Mouse (Mus musculus) heart, embryonic 14.5 days (tissue): ENCODE data around the gene Erg. TPM values are rescaled to one million over a fixed set of nuclear protein-coding genes. Genes with fewer than 3 reads are reported as not detected.

ENCODE experiments used
- ATAC-seq: fragments of 200-750 bp; cut with Nextera tagmentation; 2 replicates; pipeline ENCODE4 v1.8.0; 2017; ENCODE audit warnings: low read depth, moderate TSS enrichment; ENCODE audit not compliant: insufficient number of reproducible peaks, insufficient read depth, low FRiP score
- H3K27ac ChIP-seq, 2 experiments: fragments of 200-500 bp in 1 of 2; fragments of 300-500 bp in 1 of 2; sonication (generic) in 1 of 2; replicated peaks in 1 of 2; 2 replicates each; pipeline ENCODE4 v1.5.1; 2012 to 2014; ENCODE audit warnings: low read depth in 2 of 2, low read length in 2 of 2, control low read depth in 1 of 2, mild to moderate bottlenecking in 1 of 2, mixed read lengths in 1 of 2; ENCODE audit not compliant: control insufficient read depth in 1 of 2, insufficient read depth in 1 of 2
- H3K27me3 ChIP-seq: fragments of 300-500 bp; sonication (generic); 2 replicates; pipeline ENCODE4 v1.6.1; 2014; ENCODE audit warnings: mild to moderate bottlenecking, low read length, control low read depth; ENCODE audit not compliant: control insufficient read depth, insufficient read depth
- H3K36me3 ChIP-seq: fragments of 300-500 bp; sonication (generic); 2 replicates; pipeline ENCODE4 v1.6.1; 2014; ENCODE audit warnings: mild to moderate bottlenecking, control low read depth, low read length, mixed read lengths; ENCODE audit not compliant: control insufficient read depth, insufficient read depth
- H3K4me1 ChIP-seq, 2 experiments: fragments of 200-500 bp in 1 of 2; fragments of 300-500 bp in 1 of 2; sonication (generic) in 1 of 2; 2 replicates each; pipeline ENCODE4 v1.6.1; 2012 to 2014; ENCODE audit warnings: low read length in 2 of 2, control low read depth in 1 of 2, mixed read lengths in 1 of 2; ENCODE audit not compliant: control insufficient read depth in 2 of 2, insufficient read depth in 2 of 2
- H3K4me2 ChIP-seq: fragments of 300-500 bp; sonication (generic); 2 replicates; pipeline ENCODE4 v1.6.1; 2014; ENCODE audit warnings: mild to moderate bottlenecking, low read length
- H3K4me3 ChIP-seq, 2 experiments: fragments of 200-500 bp in 1 of 2; fragments of 300-500 bp in 1 of 2; sonication (generic) in 1 of 2; 2 replicates each; pipeline ENCODE4 v1.5.1; 2012 to 2014; ENCODE audit warnings: low read length in 2 of 2, mild to moderate bottlenecking in 2 of 2, control low read depth in 1 of 2, low read depth in 1 of 2, moderate library complexity in 1 of 2; ENCODE audit not compliant: control insufficient read depth in 1 of 2, insufficient read depth in 1 of 2
- H3K9ac ChIP-seq: fragments of 300-500 bp; sonication (generic); 2 replicates; pipeline ENCODE4 v1.6.1; 2014; ENCODE audit warnings: mild to moderate bottlenecking, low read length
- H3K9me3 ChIP-seq: fragments of 300-500 bp; sonication (generic); 2 replicates; pipeline ENCODE4 v1.6.1; 2016; ENCODE audit warnings: low read length, control low read depth; ENCODE audit not compliant: control insufficient read depth
- WGBS: fragments of 180-500 bp; shearing (Covaris S2); extraction: QIAGEN DNeasy Blood & Tissue Kit; methylation state at CpG from one replicate; pipeline ENCODE4 v1.1.7; 2014; 5-methylcytosine and 5-hydroxymethylcytosine counted together
- polyA plus RNA-seq: library from polyadenylated mRNA; unstranded; fragments of >200 nt; fragmentation: Nextera tagmentation; extraction: Ambion mirVana; gene quantifications from 2 replicates; pipeline ENCODE4 v1.2.1, GENCODE M21; 2014

Erg gene
- polyA plus RNA-seq, 1 experiment from 2014 or later, result 5.7 TPM

GRCm38 (mm10) chr16:95349745-95350144 lies 236.6 kb downstream of the Erg start:
- Histone ChIP-seq H3K9ac (no peak overlapping the region), H3K27ac (no peak overlapping the region), H3K27me3 (no peaks in the 10 kb centered on the region), H3K9me3 (no peaks in the 10 kb centered on the region), H3K4me1 (peaks cover 27 to 28% of the 10 kb centered on the region in 2 experiments), H3K4me3 (no peak overlapping the region), H3K4me2 (no peak overlapping the region), H3K36me3 (no peaks in the 10 kb centered on the region)
- 77% methylated on average over 5 of the region's 5 CpGs for WGBS
- ATAC-seq, result no peak

GRCm38 (mm10) chr16:95349344-95349743 lies 237.0 kb downstream of the Erg start:
- Histone ChIP-seq H3K27ac (no peak overlapping the region), H3K27me3 (no peaks in the 10 kb centered on the region), H3K4me3 (no peak overlapping the region), H3K9me3 (no peaks in the 10 kb centered on the region), H3K9ac (no peak overlapping the region), H3K4me2 (no peak overlapping the region), H3K4me1 (peaks cover 27 to 28% of the 10 kb centered on the region in 2 experiments), H3K36me3 (no peaks in the 10 kb centered on the region)
- 64% methylated on average over 6 of the region's 6 CpGs for WGBS
- ATAC-seq, result no peak

- no peaks in the 10 kb centered on the region for H3K9me3 ChIP-seq
- ATAC-seq, result no peak
- H3K27ac ChIP-seq, result no peak overlapping the region
- H3K9ac ChIP-seq, result no peak overlapping the region
- WGBS, result 83% methylated on average over 9 of the region's 9 CpGs
- H3K4me1 ChIP-seq, result peaks cover 27 to 28% of the 10 kb centered on the region in 2 experiments
- no peak overlapping the region for H3K4me3 ChIP-seq
- H3K4me2 ChIP-seq, result no peak overlapping the region
- no peaks in the 10 kb centered on the region for H3K36me3 ChIP-seq
- H3K27me3 ChIP-seq, result no peaks in the 10 kb centered on the region
These were observed 237.8 kb downstream of the Erg start for GRCm38 (mm10) chr16:95348555-95348954.

GRCm38 (mm10) chr16:95347202-95347601 lies 239.2 kb downstream of the Erg start:
- H3K4me3 ChIP-seq, result no peak overlapping the region
- WGBS, result 2% methylated on average over 3 of the region's 3 CpGs

GRCm38 (mm10) chr16:95345882-95346281 lies 240.5 kb downstream of the Erg start:
- Histone ChIP-seq H3K27me3 (no peaks in the 10 kb centered on the region), H3K9ac (no peak overlapping the region), H3K9me3 (no peaks in the 10 kb centered on the region), H3K4me2 (peak overlapping the region; percentile 29; the same call in 1 of the 2 replicates), H3K4me3 (no peak overlapping the region), H3K36me3 (no peaks in the 10 kb centered on the region), H3K27ac (peak overlapping the region in 1 of 2 experiments; percentile 70; a peak in 2 of 4 replicates), H3K4me1 (peaks cover 24 to 28% of the 10 kb centered on the region in 2 experiments)
- no peak for ATAC-seq
- 3% methylated on average over 7 of the region's 7 CpGs for WGBS

More at GRCm38 (mm10) chr16:95347202-95347601, 239.2 kb downstream of the Erg start:
- Histone ChIP-seq H3K9me3 (no peaks in the 10 kb centered on the region), H3K9ac (no peak overlapping the region), H3K36me3 (no peaks in the 10 kb centered on the region), H3K4me2 (peak overlapping the region; percentile 19; the same call in 1 of the 2 replicates), H3K27ac (peak overlapping the region; percentile 70), H3K27me3 (no peaks in the 10 kb centered on the region), H3K4me1 (peaks cover 20 to 24% of the 10 kb centered on the region in 2 experiments)
- ATAC-seq, result peak; percentile 85

DNA sequence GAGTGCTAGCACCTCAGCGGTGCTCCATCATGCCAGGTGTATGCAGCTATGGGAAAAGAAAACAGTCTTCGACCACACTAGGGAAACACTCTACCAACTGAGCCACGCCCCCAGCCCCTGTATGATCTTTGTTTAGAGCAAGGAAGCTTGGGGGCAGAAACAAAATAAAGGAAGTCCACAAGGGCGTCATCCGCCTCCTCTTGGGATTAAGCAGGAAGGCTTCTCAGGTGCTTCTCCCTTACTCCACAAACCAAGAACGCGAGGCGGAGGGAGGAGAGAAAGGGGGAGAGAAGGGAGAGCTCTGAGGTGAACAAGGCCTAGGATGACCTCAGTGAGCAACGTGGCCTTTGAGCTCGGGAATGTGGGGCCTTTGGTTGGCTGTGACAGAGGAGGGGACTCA lies 241.4 kb downstream of the Erg start:
- H3K4me3 ChIP-seq, result no peak overlapping the region
- no peaks in the 10 kb centered on the region for H3K36me3 ChIP-seq
- no peak for ATAC-seq
- 60% methylated on average over 10 of the region's 10 CpGs for WGBS
- H3K9ac ChIP-seq, result no peak overlapping the region
- H3K27ac ChIP-seq, result no peak overlapping the region
- H3K9me3 ChIP-seq, result no peaks in the 10 kb centered on the region
- no peaks in the 10 kb centered on the region for H3K27me3 ChIP-seq
- peaks cover 25 to 31% of the 10 kb centered on the region in 2 experiments for H3K4me1 ChIP-seq
- no peak overlapping the region for H3K4me2 ChIP-seq

DNA sequence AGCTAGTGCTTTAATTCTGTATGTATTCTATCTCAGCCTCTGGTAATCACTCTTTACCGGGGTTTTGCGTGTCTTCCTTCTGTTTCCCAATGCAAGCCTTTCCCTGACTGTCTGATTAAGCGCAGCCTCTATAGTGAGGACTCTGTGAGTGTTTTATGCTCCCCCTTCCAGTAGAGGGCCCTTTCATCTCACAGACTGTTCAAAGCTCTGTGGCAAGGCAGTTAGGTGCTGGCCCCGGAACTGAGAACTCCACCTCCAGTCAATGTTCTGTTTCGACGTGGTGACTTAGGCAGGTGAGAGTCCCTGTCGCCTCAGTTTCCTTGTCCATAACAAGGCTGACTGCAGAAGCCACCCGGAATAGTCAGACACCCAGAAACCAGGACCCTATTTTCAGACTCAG lies 244.4 kb downstream of the Erg start:
- 61% methylated on average over 8 of the region's 8 CpGs for WGBS
- no peaks in the 10 kb centered on the region for H3K36me3 ChIP-seq
- no peaks in the 10 kb centered on the region for H3K9me3 ChIP-seq
- no peak overlapping the region for H3K4me3 ChIP-seq
- H3K27me3 ChIP-seq, result no peaks in the 10 kb centered on the region
- peaks cover 9 to 16% of the 10 kb centered on the region in 2 experiments for H3K4me1 ChIP-seq
- no peak for ATAC-seq
- no peak overlapping the region for H3K27ac ChIP-seq
- H3K4me2 ChIP-seq, result peak overlapping the region; percentile 46; the same call in 1 of the 2 replicates
- no peak overlapping the region for H3K9ac ChIP-seq
